Mouse (Mus musculus) liver, embryonic 14.5 days (tissue): ENCODE measurements around the gene H2-M10.4.

Source experiments
- CTCF ChIP-seq: IDR thresholded peaks from 2 replicates; pipeline ENCODE4 v1.5.1; 2016; ENCODE audit warnings: antibody characterized with exemption, low read depth, control low read depth
- EP300 ChIP-seq: IDR thresholded peaks from 2 replicates; pipeline ENCODE4 v1.6.1; 2016; ENCODE audit warnings: antibody characterized with exemption, low read depth

DNA sequence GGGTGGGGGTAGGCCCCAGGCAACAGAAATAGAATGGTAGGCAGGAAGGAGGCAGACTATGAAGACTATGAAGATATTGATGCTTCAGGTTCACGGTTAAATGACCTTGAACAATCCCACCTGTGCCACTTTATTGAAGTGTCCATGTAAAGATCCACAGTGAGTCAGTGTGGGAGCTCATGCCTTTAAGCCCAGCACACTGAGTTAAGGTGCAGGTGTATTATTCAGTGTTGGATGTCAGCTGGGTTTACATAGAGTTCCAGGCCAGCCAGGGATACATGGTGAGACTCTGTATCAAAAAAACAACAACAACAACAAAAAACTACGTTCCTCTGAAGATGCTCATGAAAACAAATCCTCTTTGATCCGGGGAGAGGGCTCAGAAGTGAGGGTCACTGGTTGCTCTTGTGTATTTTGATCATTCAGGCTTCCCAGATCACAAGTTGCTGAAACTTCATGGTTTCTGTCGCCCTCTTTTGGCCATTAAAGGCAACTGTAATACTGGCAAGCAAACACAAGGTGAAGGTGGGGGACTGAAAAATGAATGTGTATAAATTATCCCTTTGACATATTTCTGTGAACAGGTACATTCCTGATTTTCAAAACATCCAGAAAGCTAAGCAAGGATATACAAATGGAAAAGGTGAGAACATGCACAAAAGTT is 43.9 kb downstream of the H2-M10.4 start:
- TF ChIP-seq CTCF (peak; percentile 62), EP300 (no peak)
